Mouse (Mus musculus) adrenal gland, adult 2 months (tissue): ENCODE data around the gene Pla2g1b. TPM values are rescaled to one million over a fixed set of nuclear protein-coding genes. Genes with fewer than 3 reads are reported as not detected.
A peak's percentile ranks its signal among the peaks of the same experiment; 100 is the strongest.

ENCODE experiments used
- DNase-seq: peaks from one replicate; pipeline ENCODE4 v3.0.0; 2021
- polyA plus RNA-seq: library from polyadenylated mRNA; depleted of rRNA; stranded (reverse); fragments of >200 nt; gene quantifications from 2 replicates; pipeline ENCODE4 v1.2.3, GENCODE M21; 2012
- total RNA-seq, 2 experiments: library from RNA; stranded (reverse); gene quantifications; 2 replicates each; pipeline ENCODE4 v1.2.3; 2021

Gene Pla2g1b
- total and polyA plus RNA-seq, 3 experiments: not detected

- no peak for DNase-seq
Observed at GRCm38 (mm10) chr5:115444130-115444529, 21.9 kb upstream of the Pla2g1b start.

GRCm38 (mm10) chr5:115447108-115447507 is 19.0 kb upstream of the Pla2g1b start:
- DNase-seq: no peak

- DNase-seq: no peak
Observed at GRCm38 (mm10) chr5:115449247-115449646, 16.8 kb upstream of the Pla2g1b start.

- no peak for DNase-seq
Observed at GRCm38 (mm10) chr5:115450410-115451317, 15.4 kb upstream of the Pla2g1b start.

GRCm38 (mm10) chr5:115454422-115455090 is 11.5 kb upstream of the Pla2g1b start:
- no peak for DNase-seq

- DNase-seq: no peak
Observed at GRCm38 (mm10) chr5:115455838-115456237, 10.2 kb upstream of the Pla2g1b start.

GRCm38 (mm10) chr5:115458918-115459317 is 7.1 kb upstream of the Pla2g1b start:
- no peak for DNase-seq

- no peak for DNase-seq
Observed at GRCm38 (mm10) chr5:115464408-115465115, 1.5 kb upstream of the Pla2g1b start.

GRCm38 (mm10) chr5:115469791-115470190 is 3.7 kb downstream of the Pla2g1b start:
- no peak for DNase-seq

GRCm38 (mm10) chr5:115470766-115471531 is 4.9 kb downstream of the Pla2g1b start:
- no peak for DNase-seq

GRCm38 (mm10) chr5:115473191-115473590 is 7.1 kb downstream of the Pla2g1b start:
- DNase-seq: no peak

- DNase-seq: peak; percentile 75
Observed at GRCm38 (mm10) chr5:115474174-115474828, 8.2 kb downstream of the Pla2g1b start.

- DNase-seq: peak; percentile 60
Observed at GRCm38 (mm10) chr5:115475337-115476106, 9.5 kb downstream of the Pla2g1b start.

- no peak for DNase-seq
Observed at GRCm38 (mm10) chr5:115476107-115476727, 10.2 kb downstream of the Pla2g1b start.

- no peak for DNase-seq
Observed at GRCm38 (mm10) chr5:115479561-115479960, 13.5 kb downstream of the Pla2g1b start.

GRCm38 (mm10) chr5:115480101-115480500 is 14.0 kb downstream of the Pla2g1b start:
- DNase-seq: no peak

- DNase-seq: no peak
Observed at GRCm38 (mm10) chr5:115482390-115483265, 16.6 kb downstream of the Pla2g1b start.

- DNase-seq: no peak
Observed at GRCm38 (mm10) chr5:115483385-115483784, 17.3 kb downstream of the Pla2g1b start.
